Mouse (Mus musculus): ENCODE measurements around the gene Ctu1. TPM values are rescaled to one million over a fixed set of nuclear protein-coding genes. Genes with fewer than 3 reads are reported as not detected.
"Not testable (repeated sequence)": the region's sequence is repeated elsewhere in the genome, so short reads cannot be mapped to it uniquely, and the experiment has no call there.

The Ctu1 gene
- 1 to 10 TPM; 3.4 to 3.5 TPM for total RNA-seq (2021)

DNA sequence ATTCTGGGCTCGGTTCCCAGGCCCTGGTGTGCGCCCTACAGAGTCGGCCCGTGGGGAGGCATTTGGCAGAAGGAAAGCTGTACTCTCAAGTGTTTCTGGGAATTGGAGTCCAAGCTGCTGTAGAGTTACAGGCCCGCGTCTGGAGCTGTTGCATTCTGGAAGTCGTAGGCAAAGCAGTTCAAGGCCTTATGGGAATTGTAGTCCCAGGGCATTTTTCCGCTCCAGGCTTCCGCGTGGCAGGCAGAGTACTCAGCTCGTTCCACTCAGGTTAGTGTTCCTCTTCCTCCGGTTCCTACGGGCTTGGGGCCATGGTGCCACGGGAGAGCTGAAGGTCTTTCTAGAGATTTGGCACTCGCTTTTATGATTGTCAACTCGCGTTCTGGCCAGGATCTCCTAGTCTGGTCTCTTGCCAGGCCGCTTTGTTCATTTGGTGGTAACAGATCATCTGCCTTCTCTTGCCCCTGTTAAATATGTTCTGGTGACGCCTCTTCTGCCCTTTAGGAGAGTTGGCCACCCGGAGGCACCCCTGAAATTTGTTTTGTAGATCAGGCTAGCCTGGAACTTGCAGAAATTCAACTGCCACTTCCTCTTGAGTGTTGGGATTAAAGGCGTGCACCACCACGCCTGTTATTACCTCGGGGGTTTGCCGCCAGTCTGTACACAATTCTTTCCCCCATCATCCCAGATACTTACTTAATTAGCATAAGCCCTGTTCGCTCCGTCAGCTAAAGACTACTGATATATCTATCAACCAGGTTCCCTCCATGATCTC lies at the start of gene Ctu1:
Gene Ctu1 (plus strand): TSS at position 208 of the 772 bp plus-strand sequence.
- intact Hi-C loops (cut with DNase I): loop anchor here (1.0 to 5.0 kb wide), 2 partner anchors 93 to 205 kb away; partner anchors contain the start of gene Zfp719
- DNase-seq: peak; percentile 85 to 87

DNA sequence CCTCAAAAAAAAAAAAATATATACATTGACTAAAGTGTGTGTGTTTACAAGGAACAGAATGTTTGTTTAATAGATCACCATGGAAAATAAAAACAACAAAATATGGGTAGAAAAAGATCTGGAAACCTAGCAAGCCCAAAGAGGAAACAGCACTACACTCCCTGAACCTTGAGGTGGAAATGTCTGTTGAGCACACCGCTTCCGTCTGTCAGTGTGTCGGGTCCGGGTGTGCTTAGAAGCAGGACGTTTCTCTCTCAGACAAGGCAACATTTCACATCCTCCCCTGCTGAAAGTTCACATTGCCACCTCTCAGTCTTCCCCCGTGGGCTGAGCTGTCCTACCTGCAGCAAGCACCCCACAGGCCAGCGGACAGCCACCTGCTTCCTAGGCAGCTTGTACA lies 48.9 kb upstream of the Ctu1 start:
- intact Hi-C loops (cut with DNase I): no loop called here

DNA sequence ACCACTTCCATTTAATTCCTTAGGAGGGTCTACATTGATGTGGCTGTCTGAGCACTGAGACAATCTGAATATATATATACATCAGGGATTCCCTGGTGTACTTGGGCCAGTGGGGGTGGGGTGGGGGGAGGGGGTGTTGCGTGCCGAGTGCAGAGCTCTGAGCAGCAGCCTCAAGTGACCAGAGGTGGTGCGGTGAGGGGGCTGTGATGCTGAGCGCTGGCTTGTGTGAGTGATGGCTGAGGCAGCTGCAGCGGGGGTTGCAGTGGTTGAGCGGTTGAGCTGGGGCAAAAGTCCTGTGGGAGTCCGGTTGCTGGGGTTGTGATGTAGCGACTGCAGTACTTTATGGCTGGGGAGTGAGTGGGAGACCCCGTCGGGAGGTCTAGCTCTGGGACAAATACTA lies 48.0 kb upstream of the Ctu1 start:
- DNase-seq: no peak
- intact Hi-C loops (cut with DNase I): no loop called here

More for the DNA sequence above, 48.9 kb upstream of the Ctu1 start:
- DNase-seq: no peak

DNA sequence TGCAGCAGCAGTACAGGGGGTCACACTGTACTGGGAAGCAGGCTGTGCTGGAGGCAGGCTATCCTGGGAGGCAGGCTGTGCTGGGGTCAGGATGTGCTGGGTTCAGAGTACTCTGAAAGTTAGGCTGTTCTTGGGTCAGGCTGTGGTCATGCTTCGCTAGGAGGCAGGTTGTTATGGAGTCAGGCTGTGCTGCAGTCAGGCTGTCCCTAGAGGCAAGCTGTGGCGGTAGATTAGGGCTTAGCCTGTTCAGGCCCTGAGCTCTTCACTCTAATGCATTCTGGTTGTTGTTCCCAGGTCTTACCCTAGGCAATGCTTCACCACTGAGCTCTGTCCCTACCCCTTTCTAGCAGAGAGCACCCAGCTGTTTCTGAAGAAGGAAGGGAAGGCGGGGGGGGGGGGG lies 46.8 kb upstream of the Ctu1 start:
- no peak for DNase-seq
- intact Hi-C loops (cut with DNase I): no loop called here

DNA sequence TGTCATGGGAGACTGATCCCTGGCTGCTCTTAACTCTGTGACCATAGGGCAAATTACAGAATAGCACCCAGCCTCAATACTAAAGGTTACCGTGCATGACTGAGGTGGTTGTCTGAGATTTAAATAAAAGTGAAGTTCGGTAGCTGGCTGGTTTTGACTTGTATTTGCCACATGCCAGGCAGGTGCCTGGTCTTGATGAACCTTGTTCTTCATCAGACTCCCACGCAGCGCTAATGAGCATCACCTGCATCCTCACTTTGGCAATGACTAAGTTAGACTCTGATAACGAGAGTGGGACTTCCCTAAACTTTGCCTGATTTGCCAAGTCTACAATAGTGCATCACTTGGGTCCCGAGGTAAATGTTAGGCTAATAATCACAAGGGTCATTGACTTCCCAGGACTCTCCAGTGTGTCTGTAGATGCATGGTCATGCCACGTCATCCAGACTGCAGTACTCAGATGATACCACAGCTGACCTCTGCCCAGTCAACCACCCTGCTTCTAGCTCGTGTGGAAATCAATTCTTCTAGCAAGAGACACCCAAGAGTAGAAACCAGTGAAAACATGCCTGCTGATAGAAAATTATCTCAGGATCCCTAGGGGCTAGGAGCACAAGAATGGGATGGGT lies 45.9 kb upstream of the Ctu1 start:
- DNase-seq: no peak

DNA sequence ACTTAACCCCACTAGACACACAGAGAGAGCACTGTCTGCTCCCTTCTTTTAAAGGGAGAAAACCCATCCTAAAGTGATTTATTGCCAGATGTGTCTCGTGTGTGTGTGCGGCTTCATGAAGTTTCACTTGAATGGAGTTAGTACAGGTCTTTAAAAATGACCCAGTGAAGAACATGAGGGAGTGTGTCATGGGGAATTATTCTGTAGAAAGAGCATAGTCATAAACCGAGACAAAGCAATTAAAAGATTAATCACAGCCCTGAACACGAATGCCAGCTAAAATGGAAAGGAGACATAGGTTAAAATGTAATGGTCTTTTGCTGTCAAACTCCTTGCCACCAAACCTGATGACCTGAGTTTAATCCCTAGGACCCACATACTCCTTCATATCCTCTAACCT lies 37.9 kb upstream of the Ctu1 start:
- DNase-seq: no peak

More for the DNA sequence above, 45.9 kb upstream of the Ctu1 start:
- intact Hi-C loops (cut with DNase I): no loop called here

DNA sequence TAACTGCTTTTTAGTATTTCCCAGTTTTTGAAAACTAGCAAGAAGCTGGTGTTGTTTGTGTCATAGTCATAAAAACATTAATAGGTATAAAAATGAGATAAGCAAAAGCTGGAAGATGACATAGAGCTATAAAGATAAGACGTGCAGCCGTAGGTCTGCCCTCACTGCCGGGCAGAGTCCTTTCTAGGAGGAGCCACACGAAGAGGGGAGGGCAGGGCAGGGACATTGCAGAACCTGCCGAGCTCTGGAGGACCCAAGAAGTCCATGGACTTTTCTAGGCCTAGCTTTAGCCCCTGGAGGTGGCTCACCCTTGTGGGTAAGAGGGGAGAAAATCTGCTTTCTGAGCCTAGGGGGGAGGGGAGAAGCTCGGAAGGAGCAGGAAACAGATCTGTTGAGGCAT lies 37.3 kb upstream of the Ctu1 start, which contains the start of gene Ceacam18:
Gene Ceacam18 (plus strand): TSS at position 208 of the 400 bp plus-strand sequence.
- intact Hi-C loops (cut with DNase I): no loop called here
- no peak for DNase-seq

More for the DNA sequence above, 37.9 kb upstream of the Ctu1 start:
- intact Hi-C loops (cut with DNase I): no loop called here

DNA sequence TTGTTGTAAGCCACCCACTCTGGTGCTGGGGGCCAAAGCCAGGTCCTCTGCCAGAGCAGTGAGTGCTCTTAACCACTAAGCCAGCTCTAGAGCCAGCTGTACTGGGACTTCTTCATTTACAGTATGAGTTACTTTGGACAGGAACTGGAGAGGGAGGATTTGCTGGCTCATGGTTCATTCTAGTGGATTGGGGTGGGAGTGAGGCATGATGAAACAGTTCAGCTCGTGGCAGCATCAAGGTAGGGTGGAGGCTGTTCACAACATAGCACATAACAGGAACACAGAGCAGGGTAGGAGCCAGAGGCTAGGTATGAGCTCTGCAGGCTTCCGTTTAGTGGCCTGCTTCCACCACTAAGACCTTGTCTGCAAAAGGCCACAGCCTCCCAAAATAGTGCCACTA lies 35.6 kb upstream of the Ctu1 start:
- no peak for DNase-seq
- intact Hi-C loops (cut with DNase I): no loop called here

DNA sequence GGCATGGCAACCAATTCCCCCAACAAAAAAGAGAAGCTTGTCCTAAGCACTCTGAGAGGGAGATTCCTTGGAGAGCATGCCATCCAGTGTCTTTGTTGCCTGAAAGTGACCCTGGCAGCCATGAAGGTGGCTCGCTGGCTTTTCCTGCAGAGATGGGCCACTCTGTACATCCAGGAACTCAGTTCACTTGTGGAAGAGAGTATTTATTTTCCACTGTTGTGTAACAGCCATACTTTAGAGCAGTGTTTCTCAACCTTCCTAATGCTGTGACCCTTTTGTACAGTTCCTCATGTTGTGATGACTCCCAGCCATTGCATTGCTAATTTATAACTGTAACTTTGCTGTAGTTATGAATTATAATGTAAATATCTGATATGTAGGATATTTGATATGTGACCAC lies 34.7 kb upstream of the Ctu1 start:
- intact Hi-C loops (cut with DNase I): no loop called here
- no peak for DNase-seq

DNA sequence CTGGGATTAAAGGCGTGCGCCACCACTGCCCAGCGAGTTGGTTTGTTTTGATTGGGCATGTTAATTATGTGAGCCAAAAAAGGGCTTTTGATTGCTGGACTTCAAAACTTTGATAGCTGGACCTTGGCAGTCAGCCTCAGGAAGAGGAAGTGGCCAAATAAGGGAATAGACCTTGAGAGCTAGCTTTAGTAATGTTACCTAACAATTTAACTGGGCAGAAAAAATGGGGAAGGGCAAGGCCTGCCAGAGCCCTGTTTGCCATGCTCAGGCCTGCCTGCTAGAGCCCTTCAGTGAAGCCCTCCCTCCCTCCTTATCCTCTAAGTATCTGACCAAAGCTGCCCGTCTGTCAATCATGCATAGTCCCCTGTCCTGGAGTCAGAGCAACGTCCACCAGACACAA lies 29.2 kb upstream of the Ctu1 start:
- intact Hi-C loops (cut with DNase I): no loop called here
- no peak for DNase-seq

DNA sequence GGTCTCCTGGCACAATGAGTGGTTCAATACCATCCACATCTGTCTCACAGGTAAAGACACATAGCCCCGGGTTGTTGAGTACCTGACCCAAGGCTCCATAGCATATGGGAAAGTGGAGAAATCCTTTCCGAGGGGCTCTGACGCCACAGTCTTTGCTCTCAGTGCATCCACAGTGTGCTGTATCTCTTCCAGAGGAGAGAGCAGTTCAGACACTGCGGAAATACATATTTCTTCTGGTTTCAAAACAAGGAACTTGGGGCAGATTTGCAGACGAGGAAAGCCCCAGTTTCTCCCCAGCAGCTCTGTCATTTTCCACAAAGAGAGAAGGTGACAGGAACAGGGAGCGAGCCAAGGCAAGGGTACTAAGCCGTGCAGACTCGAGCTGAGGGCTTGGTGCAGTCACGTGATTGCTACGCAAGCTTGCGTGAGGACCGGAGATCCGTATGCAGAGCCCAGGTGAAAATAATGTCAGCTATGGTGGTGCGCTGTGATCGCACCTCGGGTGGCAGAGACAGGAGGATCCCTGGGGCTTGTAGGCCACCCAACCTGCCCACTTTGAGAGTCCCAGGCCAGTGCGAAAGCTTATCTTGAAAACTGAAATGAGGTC lies 28.7 kb upstream of the Ctu1 start:
- DNase-seq: no peak
- intact Hi-C loops (cut with DNase I): no loop called here

DNA sequence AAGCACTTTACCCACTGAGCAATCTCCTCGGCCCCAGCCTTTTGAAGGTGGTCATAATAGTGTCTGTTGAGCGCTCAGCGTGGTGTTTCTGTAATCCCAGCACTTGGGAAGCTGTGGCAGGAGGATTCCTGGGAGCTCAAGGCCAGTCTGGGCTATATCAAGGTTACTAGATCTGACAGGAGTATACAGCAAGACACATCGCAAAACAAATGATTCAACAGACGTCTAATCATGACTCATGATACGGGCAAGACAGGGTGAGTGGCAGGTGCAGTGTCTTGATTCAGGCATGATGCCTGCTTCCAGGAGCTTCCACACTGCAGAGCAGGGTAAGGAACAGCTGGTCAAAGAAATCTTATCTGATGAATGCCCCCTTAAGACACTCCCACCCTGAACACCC lies 19.1 kb upstream of the Ctu1 start:
- DNase-seq: no peak
- intact Hi-C loops (cut with DNase I): no loop called here

DNA sequence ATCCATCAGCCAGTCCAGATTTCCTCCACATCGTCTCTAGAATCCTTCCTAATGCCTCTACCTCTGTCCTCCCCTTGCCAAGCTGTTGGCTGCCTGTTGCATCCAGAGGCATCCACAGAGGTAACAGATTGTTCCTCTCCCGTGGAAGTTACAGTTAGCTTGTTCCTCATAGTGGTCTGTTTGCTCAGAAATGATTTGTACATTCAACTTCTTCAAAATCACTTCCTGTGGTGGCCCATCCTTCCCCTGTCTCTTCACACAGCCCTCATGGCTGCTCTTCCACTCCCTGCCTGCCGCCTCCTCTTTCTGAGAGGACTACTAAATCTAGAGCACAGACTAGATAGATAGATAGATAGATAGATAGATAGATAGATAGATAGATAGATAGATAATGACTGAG lies 17.3 kb upstream of the Ctu1 start:
- intact Hi-C loops (cut with DNase I): no loop called here
- no peak for DNase-seq

DNA sequence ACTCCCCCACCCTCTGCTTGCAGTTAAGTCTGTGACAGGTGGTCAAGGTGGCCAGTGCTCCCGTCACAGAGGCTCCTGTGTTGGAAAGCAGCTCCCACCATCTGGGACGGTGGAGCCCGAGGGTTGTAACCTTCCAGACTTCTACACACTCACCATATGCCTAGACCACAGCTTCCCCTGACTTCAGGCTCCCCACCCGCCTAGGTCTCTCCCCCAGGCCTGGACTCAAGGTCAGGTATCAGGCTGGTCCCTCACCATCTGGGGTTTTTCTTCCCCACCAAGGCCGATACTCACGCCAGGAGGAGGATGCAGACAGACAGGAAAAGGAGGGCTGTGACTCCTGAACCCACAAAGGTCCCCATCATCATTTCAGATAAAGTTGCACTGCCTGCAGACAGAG lies 15.6 kb upstream of the Ctu1 start:
- DNase-seq: no peak
- intact Hi-C loops (cut with DNase I): no loop called here

DNA sequence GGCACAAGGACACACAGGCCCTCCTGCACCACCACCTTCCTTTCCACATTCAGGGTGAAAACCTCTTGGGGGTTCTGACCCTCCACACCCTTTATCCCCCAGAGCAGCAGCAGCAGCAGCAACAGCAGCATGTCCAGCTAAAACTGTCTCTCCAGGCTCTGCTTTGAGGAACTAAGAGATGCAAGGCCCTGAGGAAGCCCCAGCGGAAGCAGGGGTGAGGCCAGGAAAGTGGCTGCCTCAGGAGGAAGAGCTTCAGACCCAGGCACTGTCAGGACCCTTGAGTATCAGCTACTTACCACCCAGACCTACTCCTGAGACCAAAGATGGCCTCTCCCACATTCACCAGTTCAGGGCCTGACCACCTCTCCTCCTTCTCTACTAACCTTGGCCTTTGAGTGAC lies 11.8 kb upstream of the Ctu1 start, which contains the start of gene Siglece:
Gene Siglece (minus strand): TSS at position 160 of the 400 bp plus-strand sequence.
- intact Hi-C loops (cut with DNase I): no loop called here

DNA sequence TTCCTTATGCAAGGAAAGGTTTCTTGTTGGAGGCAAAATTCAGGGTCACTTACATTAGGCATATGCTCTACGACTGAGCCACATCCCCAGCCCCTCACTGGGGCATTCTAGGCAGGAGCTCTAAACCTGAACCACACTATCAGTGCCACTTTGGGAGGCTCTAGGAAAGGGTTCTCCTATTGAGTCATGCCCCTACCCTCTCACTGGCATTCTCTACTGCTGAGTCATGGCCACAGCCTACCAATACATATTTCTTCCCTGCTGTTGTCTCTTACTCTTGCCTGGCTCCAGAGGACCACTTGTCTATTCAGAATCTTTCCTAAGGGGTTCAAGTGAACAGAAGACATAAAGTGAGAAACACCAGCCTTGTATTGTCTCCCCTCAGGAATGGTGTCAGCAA lies 9.0 kb upstream of the Ctu1 start:
- intact Hi-C loops (cut with DNase I): no loop called here
- DNase-seq: no peak

More for the DNA sequence above, 11.8 kb upstream of the Ctu1 start, which contains the start of gene Siglece:
- DNase-seq: no peak

DNA sequence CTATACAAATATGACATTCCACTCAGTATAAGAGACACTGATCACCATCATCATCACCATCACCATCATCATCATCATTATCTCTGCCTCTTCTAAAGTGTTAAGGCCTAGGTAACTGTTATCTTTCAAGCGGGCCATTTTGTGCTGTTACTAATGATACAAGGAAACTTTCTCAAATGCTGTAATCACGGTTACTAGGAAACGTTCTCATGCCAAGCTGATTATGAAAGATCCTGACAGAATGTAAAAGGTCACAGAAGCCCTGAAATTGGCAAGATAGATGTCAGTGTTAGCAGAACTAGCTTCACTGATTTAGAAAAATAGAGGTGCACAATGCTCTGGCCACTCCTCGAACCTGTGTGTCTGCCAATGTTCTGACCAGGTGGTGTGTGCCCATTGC lies 4.6 kb upstream of the Ctu1 start:
- intact Hi-C loops (cut with DNase I): loop anchor here (5.0 kb wide), 1 partner anchor 50 kb away; no protein-coding TSS in a partner anchor
- not testable (repeated sequence) for DNase-seq

DNA sequence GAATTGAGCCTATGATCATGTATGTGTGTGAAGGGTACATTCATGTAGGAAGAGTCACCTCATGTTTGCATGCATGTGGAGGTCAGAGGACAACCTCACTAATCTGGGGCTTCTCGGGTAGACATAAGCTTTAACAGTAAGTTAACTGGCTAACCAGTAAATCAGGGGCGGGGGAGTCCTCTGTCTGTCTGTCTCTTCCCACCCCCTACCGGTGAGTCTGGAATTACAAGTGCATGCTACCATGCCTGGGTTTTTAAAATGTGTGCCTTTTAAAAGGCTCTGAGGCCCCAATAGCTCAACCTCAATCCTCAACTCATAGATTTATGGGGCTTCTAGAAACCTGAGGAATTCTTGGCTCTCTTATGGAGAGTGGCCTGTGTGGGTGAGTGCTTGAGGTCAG lies 3.2 kb upstream of the Ctu1 start:
- DNase-seq: no peak
- intact Hi-C loops (cut with DNase I): loop anchor here (5.0 kb wide), 1 partner anchor 49 kb away; no protein-coding TSS in a partner anchor

DNA sequence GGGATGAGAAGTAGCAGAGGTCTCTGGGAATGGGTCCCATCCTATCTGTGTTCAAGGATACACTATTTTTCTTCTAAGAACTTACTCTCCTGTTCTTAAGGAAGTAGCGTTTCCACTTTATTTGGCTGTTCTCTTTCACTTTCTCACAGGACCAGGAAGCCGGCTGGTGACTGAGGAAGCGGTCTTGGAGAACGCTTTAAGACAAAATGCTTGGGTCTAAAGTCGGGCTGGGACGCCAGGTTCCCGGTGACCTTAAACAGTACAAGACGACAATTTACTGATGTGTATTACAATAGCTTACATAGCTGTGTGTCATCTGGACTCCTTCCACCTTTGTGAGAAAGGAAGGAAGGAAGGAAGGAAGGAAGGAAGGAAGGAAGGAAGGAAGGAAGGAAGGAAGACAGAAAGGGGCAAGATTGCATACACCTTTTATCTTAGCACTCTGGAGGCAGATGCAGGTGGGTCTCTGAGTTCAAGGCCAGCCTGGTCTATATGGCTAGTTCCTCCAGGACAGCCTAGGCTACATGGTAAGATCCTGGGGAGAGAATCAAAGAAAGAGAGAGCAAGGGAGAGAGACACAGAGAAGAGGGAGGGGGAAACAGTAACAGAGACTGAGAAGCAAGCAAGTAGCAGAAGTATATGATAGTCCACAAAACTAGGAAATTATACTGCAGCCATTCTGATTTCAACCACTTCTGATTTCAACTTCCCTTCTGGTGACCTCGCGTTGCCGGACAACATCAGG lies 580 bp upstream of the Ctu1 start:
- intact Hi-C loops (cut with DNase I): loop anchor here (5.0 kb wide), 1 partner anchor 204 kb away; no protein-coding TSS in a partner anchor

DNA sequence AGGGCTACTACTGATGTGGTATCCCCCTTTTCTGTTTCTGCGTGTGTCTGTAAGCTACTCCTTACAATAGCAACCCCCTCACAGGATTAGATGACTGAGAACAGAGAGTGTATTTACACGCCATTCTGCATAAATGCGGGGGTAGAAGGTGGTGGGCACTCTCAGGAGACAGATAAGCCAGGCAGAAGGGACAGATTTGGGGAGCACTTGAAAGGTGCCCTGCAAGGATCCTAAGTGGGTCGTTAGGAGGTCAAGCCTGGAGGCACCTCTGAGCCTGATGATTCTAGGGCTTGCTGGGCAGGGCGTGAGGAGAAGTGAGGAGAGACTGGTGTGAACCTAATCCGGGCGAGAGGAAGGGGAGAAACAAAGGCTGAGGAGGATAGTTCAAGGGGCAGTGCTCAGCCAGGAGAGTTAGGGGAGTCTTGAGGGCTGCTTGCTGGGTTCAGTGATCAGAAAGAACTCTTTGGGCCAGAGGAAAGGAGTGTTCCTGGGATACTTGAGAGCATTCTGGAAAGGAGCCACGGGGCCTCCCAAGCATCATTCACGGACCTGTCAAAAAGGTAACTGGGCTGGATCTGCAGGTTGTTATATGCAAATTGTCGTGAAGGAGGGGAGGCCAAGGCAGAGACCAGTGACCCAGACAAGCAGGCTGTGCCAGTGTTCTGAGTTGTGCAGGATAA lies 905 bp downstream of the Ctu1 start:
- no peak for DNase-seq
- intact Hi-C loops (cut with DNase I): loop anchor here (1.0 to 5.0 kb wide), 2 partner anchors 93 to 205 kb away; partner anchors contain the start of gene Zfp719

More for the DNA sequence above, 580 bp upstream of the Ctu1 start:
- DNase-seq: no peak
